In the genomic region with DNA sequence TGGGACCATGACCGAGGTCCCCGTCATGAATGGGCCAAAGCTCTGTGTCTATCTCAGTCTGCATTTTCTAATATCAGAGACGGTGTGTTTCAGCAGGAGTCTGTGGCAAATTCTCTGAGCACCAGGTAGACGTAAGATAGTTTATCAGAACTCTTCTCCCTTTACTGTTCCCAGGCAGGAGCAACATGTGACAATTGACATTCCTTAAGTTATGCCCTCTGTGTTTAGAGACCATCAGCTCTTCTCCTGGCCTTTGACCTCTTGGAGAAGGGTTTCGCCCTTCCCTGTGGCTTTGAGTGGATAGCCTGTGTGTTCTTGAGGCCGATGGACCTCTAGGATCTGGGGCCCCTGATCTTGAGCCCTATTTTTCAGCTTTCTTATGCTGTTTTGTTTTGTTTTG, we compare ENCODE assay signal across 9 mouse cellular contexts. TPM values are rescaled to one million over a fixed set of nuclear protein-coding genes. Genes with fewer than 3 reads are reported as not detected.
DNase-seq lines count a peak whose midpoint lies in the region; ATAC-seq and TF ChIP-seq lines count a peak whose summit lies in the region.
"Had no signal": no experiment of that assay in that cellular context is flagged by ENCODE, and none has a peak within 500 bp of the region (broad histone marks: within the 10 kb centered on the region; RNA-seq: fewer than 3 reads in every experiment).

No protein-coding gene starts in this region.

- H3K27ac ChIP-seq in kidney, embryonic 15.5 days, result no peak overlapping the region
- no peak overlapping the region for H3K27ac ChIP-seq in cortical plate, adult 2 months (ENCODE audit: insufficient read depth, low read length)
- H3K27ac ChIP-seq in hindbrain, embryonic 14.5 days, result no peak overlapping the region
- no peak overlapping the region for H3K27ac ChIP-seq in midbrain, embryonic 14.5 days (replicated peaks; ENCODE audit: low read depth, low read length)

- no peak for TF ChIP-seq CTCF in cortical plate, adult 2 months (IDR thresholded peaks at IDR 0.05; ENCODE audit: extremely low read depth, insufficient read depth, low read length)

- H3K36me3 ChIP-seq in kidney, embryonic 15.5 days, result peaks cover 43% of the 10 kb centered on the region
- peaks cover 45% of the 10 kb centered on the region for H3K36me3 ChIP-seq in hindbrain, embryonic 14.5 days (replicated peaks; ENCODE audit: control insufficient read depth, insufficient read depth)
- peaks cover 44% of the 10 kb centered on the region for H3K36me3 ChIP-seq in midbrain, embryonic 14.5 days (ENCODE audit: control insufficient read depth, insufficient read depth, low read length)

- H3K4me1 ChIP-seq in kidney, embryonic 15.5 days, result peaks cover 24% of the 10 kb centered on the region
- H3K4me1 ChIP-seq in cortical plate, adult 2 months (ENCODE audit: control insufficient read depth, insufficient read depth, low read length), result peaks cover 6% of the 10 kb centered on the region; the same call in 1 of the 2 replicates
- peaks cover 14% of the 10 kb centered on the region for H3K4me1 ChIP-seq in hindbrain, embryonic 14.5 days (replicated peaks; ENCODE audit: control insufficient read depth, insufficient read depth, low read length)
- peaks cover 11% of the 10 kb centered on the region for H3K4me1 ChIP-seq in midbrain, embryonic 14.5 days (ENCODE audit: control insufficient read depth, insufficient read depth, low read length)

- DNase-seq in kidney, adult 8-10 months, result no peak
- DNase-seq in hindbrain, embryonic 14.5 days (ENCODE audit: low spot score), result no peak
- no peak for DNase-seq in midbrain, embryonic 14.5 days
- DNase-seq in cerebellum, postnatal 10 days, result no peak
- no peak for DNase-seq in layer of hippocampus, postnatal 25 days (ENCODE audit: extremely low spot score in 1 of 2, low spot score in 1 of 2)
- DNase-seq in kidney, adult 9 months, result no peak
- DNase-seq: gastrocnemius, postnatal 14 days had no signal

- no peaks in the 10 kb centered on the region for H3K27me3 ChIP-seq in kidney, embryonic 15.5 days
- H3K27me3 ChIP-seq in hindbrain, embryonic 14.5 days (ENCODE audit: control insufficient read depth, insufficient read depth, low read length), result no peaks in the 10 kb centered on the region
- H3K27me3 ChIP-seq in midbrain, embryonic 14.5 days (ENCODE audit: control insufficient read depth, insufficient read depth, low read length), result no peaks in the 10 kb centered on the region

- ATAC-seq in kidney, embryonic 15.5 days (replicated peaks; ENCODE audit: low FRiP score), result no peak
- ATAC-seq in hindbrain, embryonic 14.5 days (ENCODE audit: low FRiP score), result no peak
- no peak for ATAC-seq in midbrain, embryonic 14.5 days (ENCODE audit: low FRiP score, low TSS enrichment)

- TF ChIP-seq POLR2A in cortical plate, adult 2 months (IDR thresholded peaks at IDR 0.05; ENCODE audit: extremely low read depth, insufficient read depth, low read length), result no peak

- peak overlapping the region; percentile 82 for H3K4me3 ChIP-seq in kidney, embryonic 15.5 days (replicated peaks)
- H3K4me3 ChIP-seq in cortical plate, adult 2 months (ENCODE audit: insufficient read depth, low read length), result peak overlapping the region; percentile 53
- peak overlapping the region; percentile 100 for H3K4me3 ChIP-seq in hindbrain, embryonic 14.5 days (replicated peaks; ENCODE audit: low read length)
- peak overlapping the region; percentile 100 for H3K4me3 ChIP-seq in midbrain, embryonic 14.5 days (replicated peaks; ENCODE audit: low read depth, low read length)

- WGBS in kidney, embryonic 15.5 days, result 59% methylated on average over 6 of the region's 6 CpGs
- 61% methylated on average over 6 of the region's 6 CpGs for WGBS in hindbrain, embryonic 14.5 days
- 63% methylated on average over 6 of the region's 6 CpGs for WGBS in midbrain, embryonic 14.5 days

- H3K4me2 ChIP-seq in kidney, embryonic 15.5 days, result peak overlapping the region; percentile 84
- H3K4me2 ChIP-seq in hindbrain, embryonic 14.5 days (replicated peaks), result peak overlapping the region; percentile 98
- H3K4me2 ChIP-seq in midbrain, embryonic 14.5 days (ENCODE audit: low read length), result peak overlapping the region; percentile 96

- no peaks in the 10 kb centered on the region for H3K9me3 ChIP-seq in kidney, embryonic 15.5 days (replicated peaks)
- no peaks in the 10 kb centered on the region for H3K9me3 ChIP-seq in hindbrain, embryonic 14.5 days (ENCODE audit: control insufficient read depth, low read length)
- no peaks in the 10 kb centered on the region for H3K9me3 ChIP-seq in midbrain, embryonic 14.5 days (ENCODE audit: control insufficient read depth, low read length)

- peak overlapping the region; percentile 94 for H3K9ac ChIP-seq in kidney, embryonic 15.5 days
- H3K9ac ChIP-seq in hindbrain, embryonic 14.5 days, result peak overlapping the region; percentile 98
- H3K9ac ChIP-seq in midbrain, embryonic 14.5 days (replicated peaks; ENCODE audit: low read length), result peak overlapping the region; percentile 88

RNA-seq across cellular contexts. Expression of a gene that starts 1.1 kb away (rescaled TPM):
- polyA plus RNA-seq in kidney, embryonic 15.5 days (2015; fragmentation: Nextera tagmentation; extraction: Ambion mirVana), result 73.1 and 78.3 TPM in 2 replicates
- polyA plus RNA-seq in cortical plate, adult 2 months (2012; rRNA removed), result 24.3 and 26.0 TPM in 2 replicates
- 61.8 and 63.5 TPM in 2 replicates for polyA plus RNA-seq in hindbrain, embryonic 14.5 days (2014; fragmentation: Nextera tagmentation; extraction: Ambion mirVana)
- polyA plus RNA-seq in midbrain, embryonic 14.5 days (2014; fragmentation: Nextera tagmentation; extraction: Ambion mirVana), result 60.1 and 77.5 TPM in 2 replicates
- 10 to 100 TPM; 67.1 to 71.1 TPM for total RNA-seq in layer of hippocampus, postnatal 25 days (2021)

RNA-seq across cellular contexts. Expression of a gene that starts 14.0 kb away (rescaled TPM):
- 57.5 and 66.9 TPM in 2 replicates for polyA plus RNA-seq in kidney, embryonic 15.5 days (2015; fragmentation: Nextera tagmentation; extraction: Ambion mirVana)
- 1.5 and 2.2 TPM in 2 replicates for polyA plus RNA-seq in cortical plate, adult 2 months (2012; rRNA removed)
- polyA plus RNA-seq in hindbrain, embryonic 14.5 days (2014; fragmentation: Nextera tagmentation; extraction: Ambion mirVana), result 20.2 and 23.5 TPM in 2 replicates
- polyA plus RNA-seq in midbrain, embryonic 14.5 days (2014; fragmentation: Nextera tagmentation; extraction: Ambion mirVana), result 25.9 and 27.2 TPM in 2 replicates
- under 1 TPM; 0.64 to 0.80 TPM for total RNA-seq in layer of hippocampus, postnatal 25 days (2021)

RNA-seq across cellular contexts. Expression of a gene that starts 15.8 kb away (rescaled TPM):
- polyA plus RNA-seq in kidney, embryonic 15.5 days (2015; fragmentation: Nextera tagmentation; extraction: Ambion mirVana), result 3.4 and 3.5 TPM in 2 replicates
- 0.17 and 0.27 TPM in 2 replicates for polyA plus RNA-seq in cortical plate, adult 2 months (2012; rRNA removed)
- 0.20 and 0.66 TPM in 2 replicates for polyA plus RNA-seq in hindbrain, embryonic 14.5 days (2014; fragmentation: Nextera tagmentation; extraction: Ambion mirVana)
- polyA plus RNA-seq in midbrain, embryonic 14.5 days (2014; fragmentation: Nextera tagmentation; extraction: Ambion mirVana), result 0.88 and 1.1 TPM in 2 replicates
- not detected for total RNA-seq in layer of hippocampus, postnatal 25 days (2021)
- total RNA-seq: gastrocnemius, postnatal 14 days had no signal

RNA-seq across cellular contexts. Expression of a gene that starts 35.7 kb away (rescaled TPM):
- 10.3 and 13.9 TPM in 2 replicates for polyA plus RNA-seq in kidney, embryonic 15.5 days (2015; fragmentation: Nextera tagmentation; extraction: Ambion mirVana)
- 5.4 and 5.8 TPM in 2 replicates for polyA plus RNA-seq in cortical plate, adult 2 months (2012; rRNA removed)
- polyA plus RNA-seq in hindbrain, embryonic 14.5 days (2014; fragmentation: Nextera tagmentation; extraction: Ambion mirVana), result 6.6 and 7.6 TPM in 2 replicates
- 9.0 and 9.8 TPM in 2 replicates for polyA plus RNA-seq in midbrain, embryonic 14.5 days (2014; fragmentation: Nextera tagmentation; extraction: Ambion mirVana)
- total RNA-seq in layer of hippocampus, postnatal 25 days (2021), result 1 to 10 TPM; 4.5 to 6.1 TPM

RNA-seq across cellular contexts. Expression of a gene that starts 35.9 kb away (rescaled TPM):
- polyA plus RNA-seq in kidney, embryonic 15.5 days (2015; fragmentation: Nextera tagmentation; extraction: Ambion mirVana), result 92.1 and 98.0 TPM in 2 replicates
- 256 and 265 TPM in 2 replicates for polyA plus RNA-seq in cortical plate, adult 2 months (2012; rRNA removed)
- polyA plus RNA-seq in hindbrain, embryonic 14.5 days (2014; fragmentation: Nextera tagmentation; extraction: Ambion mirVana), result 168 and 187 TPM in 2 replicates
- polyA plus RNA-seq in midbrain, embryonic 14.5 days (2014; fragmentation: Nextera tagmentation; extraction: Ambion mirVana), result 125 and 176 TPM in 2 replicates
- total RNA-seq in layer of hippocampus, postnatal 25 days (2021), result 100 to 1,000 TPM; 193 to 235 TPM
